Mouse (Mus musculus) lung, postnatal 10 days (tissue): ENCODE results near the gene Fosl2.
A peak's percentile ranks its signal among the peaks of the same experiment; 100 is the strongest.
"Not testable (repeated sequence)": the region's sequence is repeated elsewhere in the genome, so short reads cannot be mapped to it uniquely, and the experiment has no call there.

Experiments
- DNase-seq: peaks from one replicate; pipeline ENCODE4 v3.0.0; 2021

Gene Fosl2

DNA sequence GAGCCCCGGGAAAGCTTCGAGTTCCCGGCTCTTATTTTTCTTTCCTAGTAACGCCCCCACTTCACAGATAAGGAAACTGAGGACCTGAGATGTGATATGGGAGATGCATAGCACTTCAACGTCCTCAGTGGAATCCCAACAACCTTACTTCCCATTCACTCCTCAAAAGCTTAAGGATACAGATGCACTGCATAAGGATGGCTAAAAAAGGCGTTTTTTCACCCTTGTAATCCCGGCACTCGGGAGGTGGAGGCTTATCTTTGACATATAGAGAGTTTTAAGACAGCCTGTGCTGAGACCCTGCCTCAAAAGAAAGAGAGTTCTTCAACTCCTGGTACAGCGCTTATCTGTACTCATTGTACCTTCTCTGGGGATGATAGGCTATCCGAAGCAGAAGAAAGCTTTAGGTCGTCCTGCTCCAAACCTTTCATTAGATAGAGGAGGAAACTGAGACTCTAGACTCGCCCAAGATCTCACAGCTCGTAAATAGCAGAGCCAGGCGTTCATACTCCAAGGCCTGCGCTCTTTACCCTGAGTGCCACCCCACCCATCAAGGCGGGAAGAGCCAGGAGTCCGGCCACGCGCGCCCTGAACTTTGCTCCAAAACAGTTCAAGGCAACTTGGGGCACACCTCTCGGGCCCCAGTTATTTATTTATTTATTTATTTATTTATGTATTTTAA lies 1.4 kb upstream of the Fosl2 start:
- DNase-seq = peak; percentile 48

DNA sequence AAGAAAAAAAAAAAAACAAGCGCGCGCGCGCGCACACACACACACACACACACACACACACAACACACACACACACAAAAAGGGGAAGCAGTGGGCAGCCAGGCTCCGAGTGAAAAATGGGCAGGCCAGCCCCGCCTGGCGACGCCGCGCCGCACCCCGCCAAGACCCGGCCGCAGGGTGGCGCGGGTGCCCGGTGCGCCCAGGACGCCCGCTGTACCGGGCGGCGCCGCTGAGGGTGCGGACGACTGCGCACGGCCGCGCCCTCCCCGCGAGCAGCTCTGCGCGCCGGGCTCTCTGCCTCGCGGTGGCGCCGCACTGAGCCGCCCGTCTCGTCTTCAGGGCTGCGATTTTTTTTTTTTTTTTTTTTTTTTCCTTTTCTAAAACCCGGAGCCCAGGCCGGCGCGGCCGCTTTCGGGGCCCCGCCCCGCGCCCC lies 682 bp upstream of the Fosl2 start:
- DNase-seq = no peak

GRCm38 (mm10) chr5:32136301-32136863 lies 781 bp downstream of the Fosl2 start:
- peak; percentile 84 for DNase-seq

- DNase-seq = peak; percentile 65
These were observed 1.5 kb downstream of the Fosl2 start for GRCm38 (mm10) chr5:32137106-32137522.

- peak; percentile 67 for DNase-seq
These were observed 3.0 kb downstream of the Fosl2 start for GRCm38 (mm10) chr5:32138446-32139195.

GRCm38 (mm10) chr5:32139516-32140037 lies 4.0 kb downstream of the Fosl2 start:
- DNase-seq = peak; percentile 88

- no peak for DNase-seq
These were observed 6.3 kb downstream of the Fosl2 start for GRCm38 (mm10) chr5:32141899-32142298.

GRCm38 (mm10) chr5:32143433-32143970 lies 7.9 kb downstream of the Fosl2 start:
- DNase-seq = peak; percentile 65

- no peak for DNase-seq
These were observed 10.7 kb downstream of the Fosl2 start for GRCm38 (mm10) chr5:32146281-32146680.

GRCm38 (mm10) chr5:32148593-32148992 lies 13.0 kb downstream of the Fosl2 start:
- no peak for DNase-seq

GRCm38 (mm10) chr5:32151244-32151643 lies 15.6 kb downstream of the Fosl2 start:
- no peak for DNase-seq

- no peak for DNase-seq
These were observed 17.3 kb downstream of the Fosl2 start for GRCm38 (mm10) chr5:32152725-32153417.

- no peak for DNase-seq
These were observed 17.8 kb downstream of the Fosl2 start for GRCm38 (mm10) chr5:32153418-32153740.

- DNase-seq = no peak
These were observed 18.3 kb downstream of the Fosl2 start for GRCm38 (mm10) chr5:32153791-32154490.

GRCm38 (mm10) chr5:32154931-32155688 lies 19.5 kb downstream of the Fosl2 start:
- no peak for DNase-seq

GRCm38 (mm10) chr5:32155927-32156326 lies 20.3 kb downstream of the Fosl2 start:
- DNase-seq = no peak

- no peak for DNase-seq
These were observed 28.0 kb downstream of the Fosl2 start for GRCm38 (mm10) chr5:32163478-32164043.

DNA sequence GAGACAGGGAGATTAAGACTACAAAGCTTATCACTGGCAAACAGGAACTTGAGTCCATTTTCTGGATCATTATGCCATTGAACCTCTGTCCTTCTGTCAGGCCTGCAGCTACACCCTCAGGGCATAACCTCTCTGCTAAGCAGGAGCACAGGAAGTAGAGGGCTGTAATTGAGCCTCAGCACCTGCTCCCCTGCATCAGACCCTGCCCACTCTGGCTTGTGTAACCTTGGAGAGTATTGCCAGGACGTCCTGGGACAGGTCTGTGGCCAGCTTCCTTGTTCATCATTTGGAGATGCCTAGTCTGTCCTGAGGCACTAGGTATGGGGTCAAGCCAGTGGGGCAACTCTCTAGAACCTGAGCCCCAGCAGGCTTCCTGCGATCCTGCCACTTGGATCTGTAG lies 36.6 kb downstream of the Fosl2 start:
- DNase-seq = no peak

- no peak for DNase-seq
These were observed 41.2 kb downstream of the Fosl2 start for GRCm38 (mm10) chr5:32176800-32177199.

DNA sequence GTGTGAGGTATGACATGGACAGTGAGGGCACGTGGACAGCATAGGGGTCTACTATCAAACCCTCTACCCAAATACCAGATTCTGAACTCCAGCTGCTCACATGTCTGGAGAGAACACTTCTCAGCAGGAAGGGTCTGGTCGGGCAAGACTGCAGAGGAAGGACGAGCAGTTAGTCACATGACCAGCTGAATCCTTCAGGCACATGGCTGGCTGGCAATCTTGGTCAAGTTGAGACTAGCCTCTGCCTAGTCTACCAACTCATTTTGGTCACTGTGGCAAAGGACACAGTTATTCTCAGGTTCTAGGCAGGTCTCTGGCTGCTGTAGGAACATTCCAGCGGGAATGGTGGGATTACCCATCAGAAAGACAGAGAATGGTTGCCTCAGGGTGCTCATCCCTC lies 42.1 kb downstream of the Fosl2 start:
- DNase-seq = no peak

GRCm38 (mm10) chr5:32178720-32179119 lies 43.1 kb downstream of the Fosl2 start:
- DNase-seq = not testable (repeated sequence)
